Mouse (Mus musculus): ENCODE measurements around the gene Tsc22d4.

DNA sequence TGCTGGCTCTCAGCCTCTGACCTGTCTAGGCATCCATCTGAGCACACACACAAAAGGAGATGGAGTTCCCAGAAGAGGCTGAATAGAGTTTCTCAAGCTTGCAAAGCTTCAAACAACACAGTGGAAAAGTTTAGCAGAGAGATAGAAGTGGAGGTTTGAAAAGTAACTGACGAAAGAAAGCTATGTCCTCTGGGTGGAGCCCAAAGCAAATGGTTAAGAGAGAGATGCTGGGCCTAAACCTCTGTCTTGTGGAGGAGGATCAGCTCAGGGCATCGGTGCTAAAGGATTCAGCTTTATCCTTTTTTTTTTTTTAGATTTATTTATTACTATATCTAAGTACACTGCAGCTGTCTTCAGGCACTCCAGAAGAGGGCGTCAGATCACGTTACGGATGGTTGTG, 62.8 kb downstream of the Tsc22d4 start:
- no peak for TF ChIP-seq CTCF (IDR thresholded peaks at IDR 0.05; ENCODE audit: low read depth, low read length)
- no peak for TF ChIP-seq TAL1 (conservative IDR thresholded peaks at IDR 0.05; ENCODE audit: low read depth, low read length)
- TF ChIP-seq GATA1 (IDR thresholded peaks at IDR 0.05; ENCODE audit: borderline replicate concordance, low read length), result no peak
